Mouse (Mus musculus): ENCODE data around the gene Cep57. TPM values are rescaled to one million over a fixed set of nuclear protein-coding genes. Genes with fewer than 3 reads are reported as not detected.
A peak's percentile ranks its signal among the peaks of the same experiment; 100 is the strongest.
"Not testable (repeated sequence)": the region's sequence is repeated elsewhere in the genome, so short reads cannot be mapped to it uniquely, and the experiment has no call there.

Cep57 gene
- polyA plus RNA-seq, 1 experiment from 2014 or later, result 45.8 TPM

GRCm38 (mm10) chr9:13828087-13828441 is 1.2 kb upstream of the Cep57 start:
- Histone ChIP-seq H3K4me3 (replicated peaks) (peak overlapping the region; percentile 83), H3K27me3 (no peaks in the 10 kb centered on the region), H3K9me3 (no peaks in the 10 kb centered on the region), H3K36me3 (peaks cover 25% of the 10 kb centered on the region), H3K4me2 (replicated peaks) (peak overlapping the region; percentile 83), H3K4me1 (replicated peaks) (peaks cover 44% of the 10 kb centered on the region), H3K27ac (peak overlapping the region; percentile 99), H3K9ac (replicated peaks) (peak overlapping the region; percentile 94)
- WGBS, result under 1% methylated on average over 23 of the region's 23 CpGs
- ATAC-seq, result no peak

- ATAC-seq, result peak; percentile 95
Observed at GRCm38 (mm10) chr9:13827406-13828086, 639 bp upstream of the Cep57 start, which contains the start of gene Fam76b. Fam76b (plus strand) TSS chr9:13827716.

GRCm38 (mm10) chr9:13826391-13826805 is 509 bp downstream of the Cep57 start:
- H3K4me1 ChIP-seq (replicated peaks), result peaks cover 44% of the 10 kb centered on the region
- under 1% methylated on average over 31 of the region's 31 CpGs for WGBS
- H3K36me3 ChIP-seq, result peaks cover 10% of the 10 kb centered on the region
- peak overlapping the region; percentile 83 for H3K4me3 ChIP-seq (replicated peaks)
- peak; percentile 43 for ATAC-seq
- peak overlapping the region; percentile 98 for H3K27ac ChIP-seq
- H3K27me3 ChIP-seq, result no peaks in the 10 kb centered on the region
- H3K4me2 ChIP-seq (replicated peaks), result peak overlapping the region; percentile 70
- H3K9me3 ChIP-seq, result no peaks in the 10 kb centered on the region
- peak overlapping the region; percentile 89 for H3K9ac ChIP-seq (replicated peaks)

More at GRCm38 (mm10) chr9:13827406-13828086, 639 bp upstream of the Cep57 start, which contains the start of gene Fam76b:
- H3K4me3 ChIP-seq (replicated peaks), result peak within 1 kb of the TSS; percentile 83
- no peaks in the 10 kb centered on the region for H3K9me3 ChIP-seq
- H3K9ac ChIP-seq (replicated peaks), result peak within 1 kb of the TSS; percentile 94
- H3K4me2 ChIP-seq (replicated peaks), result peak within 1 kb of the TSS; percentile 83
- peaks cover 43% of the 10 kb centered on the region for H3K4me1 ChIP-seq (replicated peaks)
- peaks cover 20% of the 10 kb centered on the region for H3K36me3 ChIP-seq
- WGBS, result under 1% methylated on average over 66 of the region's 67 CpGs
- peak within 1 kb of the TSS; percentile 99 for H3K27ac ChIP-seq
- no peaks in the 10 kb centered on the region for H3K27me3 ChIP-seq

- peak overlapping the region; percentile 89 for H3K9ac ChIP-seq (replicated peaks)
- peak overlapping the region; percentile 83 for H3K4me3 ChIP-seq (replicated peaks)
- H3K27ac ChIP-seq, result peak overlapping the region; percentile 98; the same call in 1 of the 2 replicates
- WGBS, result 7% methylated on average over 8 of the region's 8 CpGs
- no peaks in the 10 kb centered on the region for H3K27me3 ChIP-seq
- ATAC-seq, result no peak
- H3K4me2 ChIP-seq (replicated peaks), result peak overlapping the region; percentile 70
- H3K4me1 ChIP-seq (replicated peaks), result peaks cover 41% of the 10 kb centered on the region
- H3K9me3 ChIP-seq, result no peaks in the 10 kb centered on the region
- peaks cover 10% of the 10 kb centered on the region for H3K36me3 ChIP-seq
Observed at GRCm38 (mm10) chr9:13825896-13826295, 1.0 kb downstream of the Cep57 start.

- Histone ChIP-seq H3K27ac (no peak overlapping the region), H3K9ac (replicated peaks) (no peak overlapping the region), H3K36me3 (peaks cover 49% of the 10 kb centered on the region), H3K4me2 (replicated peaks) (no peak overlapping the region), H3K27me3 (no peaks in the 10 kb centered on the region), H3K4me3 (replicated peaks) (no peak overlapping the region), H3K4me1 (replicated peaks) (peaks cover 22% of the 10 kb centered on the region), H3K9me3 (no peaks in the 10 kb centered on the region)
- ATAC-seq, result no peak
- 95% methylated on average over 3 of the region's 3 CpGs for WGBS
Observed at GRCm38 (mm10) chr9:13820774-13821173, 6.1 kb downstream of the Cep57 start.

- Histone ChIP-seq H3K9me3 (no peaks in the 10 kb centered on the region), H3K27ac (no peak overlapping the region), H3K4me1 (replicated peaks) (0 out of 2 replicates have a peak, but pooled peaks cover 2% of the 10 kb centered on the region), H3K27me3 (no peaks in the 10 kb centered on the region), H3K36me3 (peaks cover 59% of the 10 kb centered on the region), H3K4me2 (replicated peaks) (no peak overlapping the region), H3K4me3 (replicated peaks) (no peak overlapping the region), H3K9ac (replicated peaks) (no peak overlapping the region)
- WGBS, result 80% methylated on average over 9 of the region's 9 CpGs
- ATAC-seq, result no peak
Observed at GRCm38 (mm10) chr9:13818369-13818768, 8.5 kb downstream of the Cep57 start.

- H3K36me3 ChIP-seq, result peaks cover 67% of the 10 kb centered on the region
- H3K27me3 ChIP-seq, result no peaks in the 10 kb centered on the region
- no peak for ATAC-seq
Observed at GRCm38 (mm10) chr9:13809937-13810336, 17.0 kb downstream of the Cep57 start.

GRCm38 (mm10) chr9:13807657-13808056 is 19.2 kb downstream of the Cep57 start:
- H3K27ac ChIP-seq, result no peak overlapping the region
- H3K4me3 ChIP-seq (replicated peaks), result no peak overlapping the region
- WGBS, result 95% methylated on average over 5 of the region's 5 CpGs
- no peaks in the 10 kb centered on the region for H3K27me3 ChIP-seq
- H3K36me3 ChIP-seq, result peaks cover 81% of the 10 kb centered on the region
- no peak overlapping the region for H3K4me2 ChIP-seq (replicated peaks)
- no peak for ATAC-seq
- no peaks in the 10 kb centered on the region for H3K4me1 ChIP-seq (replicated peaks)
- no peak overlapping the region for H3K9ac ChIP-seq (replicated peaks)
- no peaks in the 10 kb centered on the region for H3K9me3 ChIP-seq

More at GRCm38 (mm10) chr9:13809937-13810336, 17.0 kb downstream of the Cep57 start:
- Histone ChIP-seq H3K9me3 (no peaks in the 10 kb centered on the region), H3K4me2 (replicated peaks) (no peak overlapping the region), H3K27ac (no peak overlapping the region), H3K9ac (replicated peaks) (no peak overlapping the region), H3K4me1 (replicated peaks) (no peaks in the 10 kb centered on the region), H3K4me3 (replicated peaks) (no peak overlapping the region)

- H3K27ac ChIP-seq, result no peak overlapping the region
- whole genome bisulfite sequencing, result 96% methylated on average over 7 of the region's 7 CpGs
- H3K4me3 ChIP-seq (replicated peaks), result no peak overlapping the region
- peaks cover 81% of the 10 kb centered on the region for H3K36me3 ChIP-seq
- H3K27me3 ChIP-seq, result no peaks in the 10 kb centered on the region
- no peaks in the 10 kb centered on the region for H3K9me3 ChIP-seq
- no peak for ATAC-seq
- no peak overlapping the region for H3K4me2 ChIP-seq (replicated peaks)
- no peak overlapping the region for H3K9ac ChIP-seq (replicated peaks)
- no peaks in the 10 kb centered on the region for H3K4me1 ChIP-seq (replicated peaks)
Observed at GRCm38 (mm10) chr9:13806854-13807253, 20.1 kb downstream of the Cep57 start.

GRCm38 (mm10) chr9:13804480-13804879 is 22.4 kb downstream of the Cep57 start:
- Histone ChIP-seq H3K27ac (no peak overlapping the region), H3K4me1 (replicated peaks) (no peaks in the 10 kb centered on the region), H3K4me3 (replicated peaks) (no peak overlapping the region), H3K36me3 (peaks cover 76% of the 10 kb centered on the region), H3K9ac (replicated peaks) (no peak overlapping the region), H3K9me3 (no peaks in the 10 kb centered on the region), H3K27me3 (no peaks in the 10 kb centered on the region), H3K4me2 (replicated peaks) (no peak overlapping the region)
- WGBS, result 74% methylated on average over 1 of the region's 1 CpGs
- ATAC-seq, result no peak

GRCm38 (mm10) chr9:13794756-13795155 is 32.2 kb downstream of the Cep57 start:
- WGBS, result 93% methylated on average over 2 of the region's 2 CpGs
- no peaks in the 10 kb centered on the region for H3K4me1 ChIP-seq (replicated peaks)
- H3K9me3 ChIP-seq, result no peaks in the 10 kb centered on the region
- H3K4me2 ChIP-seq (replicated peaks), result no peak overlapping the region
- H3K36me3 ChIP-seq, result peaks cover 44% of the 10 kb centered on the region
- no peaks in the 10 kb centered on the region for H3K27me3 ChIP-seq
- no peak overlapping the region for H3K4me3 ChIP-seq (replicated peaks)
- ATAC-seq, result no peak
- H3K27ac ChIP-seq, result no peak overlapping the region
- H3K9ac ChIP-seq (replicated peaks), result no peak overlapping the region

- ATAC-seq, result no peak
- WGBS, result 73% methylated on average over 1 of the region's 1 CpGs
- Histone ChIP-seq H3K9ac (replicated peaks) (no peak overlapping the region), H3K36me3 (peaks cover 44% of the 10 kb centered on the region), H3K4me2 (replicated peaks) (no peak overlapping the region), H3K27ac (no peak overlapping the region), H3K4me1 (replicated peaks) (no peaks in the 10 kb centered on the region), H3K4me3 (replicated peaks) (no peak overlapping the region), H3K27me3 (no peaks in the 10 kb centered on the region), H3K9me3 (no peaks in the 10 kb centered on the region)
Observed at GRCm38 (mm10) chr9:13794302-13794701, 32.6 kb downstream of the Cep57 start.

- not testable (repeated sequence) for ATAC-seq; H3K27ac ChIP-seq; H3K9ac ChIP-seq (replicated peaks); H3K27me3 ChIP-seq; H3K4me3 ChIP-seq (replicated peaks); H3K4me2 ChIP-seq (replicated peaks); H3K4me1 ChIP-seq (replicated peaks); H3K9me3 ChIP-seq
- 96% methylated on average over 8 of the region's 8 CpGs for WGBS
- H3K36me3 ChIP-seq, result peaks cover 45% of the 10 kb centered on the region
Observed at GRCm38 (mm10) chr9:13790864-13791263, 36.0 kb downstream of the Cep57 start.

Data from midbrain, embryonic 13.5 days (tissue).